Mouse (Mus musculus) MEL (cell line): ENCODE measurements at regions not wholly inside any gene's neighbourhood (a gene's known extent, or its start where the extent isn't known, plus 50 kb on each side); places are given as distances from the start of the nearest gene placed in this dataset.

Experiments used
- DNase-seq: peaks from one replicate; pipeline ENCODE4 v3.0.0; 2011; ENCODE audit warnings: low read depth, low spot score
- H3K27ac ChIP-seq: 2 replicates; pipeline ENCODE4 v1.5.1; 2012; ENCODE audit warnings: low read depth, mild to moderate bottlenecking, control low read depth, low read length, moderate library complexity; ENCODE audit not compliant: control insufficient read depth
- H3K27me3 ChIP-seq, 2 experiments: fragments of 150-350 bp in 1 of 2; sonication (generic) in 1 of 2; 2 replicates each; pipeline ENCODE4 v1.6.1; 2012; ENCODE audit warnings: low read length in 2 of 2, mild to moderate bottlenecking in 2 of 2, improper control_type of control experiment in 1 of 2, moderate library complexity in 1 of 2; ENCODE audit not compliant: insufficient read depth in 2 of 2, control insufficient read depth in 1 of 2
- H3K36me3 ChIP-seq, 2 experiments: 2 replicates each; pipeline ENCODE4 v1.6.1; 2012 to 2014; ENCODE audit warnings: low read length in 2 of 2, improper control_type of control experiment in 1 of 2, inconsistent platforms in 1 of 2, mild to moderate bottlenecking in 1 of 2; ENCODE audit not compliant: insufficient read depth in 2 of 2, control insufficient read depth in 1 of 2
- H3K4me1 ChIP-seq, 2 experiments: fragments of 150-350 bp in 1 of 2; sonication (generic) in 1 of 2; 2 replicates each; pipeline ENCODE4 v1.6.1; 2012; ENCODE audit warnings: low read length in 2 of 2, improper control_type of control experiment in 1 of 2, mild to moderate bottlenecking in 1 of 2; ENCODE audit not compliant: insufficient read depth in 2 of 2, control insufficient read depth in 1 of 2
- H3K4me3 ChIP-seq, 2 experiments: fragments of 150-350 bp in 1 of 2; sonication (generic) in 1 of 2; 2 replicates each; pipeline ENCODE4 v1.5.1; 2012; ENCODE audit warnings: low read depth in 2 of 2, low read length in 2 of 2, mild to moderate bottlenecking in 2 of 2, moderate library complexity in 2 of 2, control low read depth in 1 of 2, improper control_type of control experiment in 1 of 2; ENCODE audit not compliant: control insufficient read depth in 1 of 2, insufficient read depth in 1 of 2
- H3K79me2 ChIP-seq: 2 replicates; pipeline ENCODE4 v1.6.1; 2012; ENCODE audit warnings: mild to moderate bottlenecking, low read length, moderate library complexity; ENCODE audit not compliant: control insufficient read depth, poor library complexity, insufficient read depth
- H3K9ac ChIP-seq: 2 replicates; pipeline ENCODE4 v1.6.1; 2012; ENCODE audit warnings: low read depth, mild to moderate bottlenecking, control low read depth, low read length, moderate library complexity; ENCODE audit not compliant: control insufficient read depth, poor library complexity, severe bottlenecking
- H3K9me3 ChIP-seq: fragments of 150-350 bp; sonication (generic); replicated peaks from 2 replicates; pipeline ENCODE4 v1.6.1; 2012; ENCODE audit warnings: mild to moderate bottlenecking, low read length, improper control_type of control experiment, moderate library complexity; ENCODE audit not compliant: insufficient read depth
- CTCF ChIP-seq, 3 experiments: IDR thresholded peaks in 2 of 3; conservative IDR thresholded peaks in 1 of 3; 2 replicates each; pipeline ENCODE4 v1.5.1; 2011 to 2012; ENCODE audit warnings: low read length in 3 of 3, low read depth in 2 of 3, mild to moderate bottlenecking in 2 of 3, improper control_type of control experiment in 1 of 3, inconsistent platforms in 1 of 3, mixed read lengths in 1 of 3, moderate library complexity in 1 of 3; ENCODE audit not compliant: control insufficient read depth in 1 of 3, insufficient read depth in 1 of 3, poor library complexity in 1 of 3, severe bottlenecking in 1 of 3
- ELF1 ChIP-seq: IDR thresholded peaks from 2 replicates; pipeline ENCODE4 v1.6.1; 2014; ENCODE audit warnings: low read depth, mild to moderate bottlenecking, inconsistent platforms, low read length, improper control_type of control experiment, moderate library complexity
- EP300 ChIP-seq, 2 experiments: IDR thresholded peaks; 2 replicates each; pipeline ENCODE4 v1.6.1; 2011; ENCODE audit warnings: improper control_type of control experiment in 2 of 2, low read length in 2 of 2, low read depth in 1 of 2, mild to moderate bottlenecking in 1 of 2
- ETS1 ChIP-seq: IDR thresholded peaks from 2 replicates; pipeline ENCODE4 v1.6.1; 2012; ENCODE audit warnings: low read depth, mild to moderate bottlenecking, inconsistent platforms, low read length, improper control_type of control experiment, moderate library complexity
- GATA1 ChIP-seq: IDR thresholded peaks from 2 replicates; pipeline ENCODE4 v1.6.1; 2011; ENCODE audit warnings: low read depth, low read length, improper control_type of control experiment
- HCFC1 ChIP-seq: IDR thresholded peaks from 2 replicates; pipeline ENCODE4 v1.6.1; 2012; ENCODE audit warnings: low read depth, mild to moderate bottlenecking, inconsistent platforms, low read length, improper control_type of control experiment, moderate library complexity
- POLR2A ChIP-seq, 2 experiments: IDR thresholded peaks; 2 replicates each; pipeline ENCODE4 v1.6.1; 2011 to 2012; ENCODE audit warnings: low read length in 2 of 2, mild to moderate bottlenecking in 2 of 2, control low read depth in 1 of 2, improper control_type of control experiment in 1 of 2, low read depth in 1 of 2, moderate library complexity in 1 of 2; ENCODE audit not compliant: control insufficient read depth in 1 of 2, insufficient read depth in 1 of 2, poor library complexity in 1 of 2
- POLR2AphosphoS2 ChIP-seq: IDR thresholded peaks from 2 replicates; pipeline ENCODE4 v1.6.1; 2011; ENCODE audit warnings: low read length, improper control_type of control experiment
- RAD21 ChIP-seq: IDR thresholded peaks from 2 replicates; pipeline ENCODE4 v1.6.1; 2011; ENCODE audit warnings: mild to moderate bottlenecking, low read depth, low read length, improper control_type of control experiment
- SMC3 ChIP-seq: IDR thresholded peaks from 2 replicates; pipeline ENCODE4 v1.6.1; 2011; ENCODE audit warnings: low read depth, low read length, improper control_type of control experiment
- TAL1 ChIP-seq: IDR thresholded peaks from 2 replicates; pipeline ENCODE4 v1.6.1; 2012; ENCODE audit warnings: mild to moderate bottlenecking, inconsistent platforms, low read length, moderate library complexity, mixed read lengths
- TBP ChIP-seq: IDR thresholded peaks from 2 replicates; pipeline ENCODE4 v1.8.0; 2011; ENCODE audit warnings: low read depth, low read length, improper control_type of control experiment
- TCF12 ChIP-seq: IDR thresholded peaks from 2 replicates; pipeline ENCODE4 v1.6.1; 2014; ENCODE audit warnings: low read depth, mild to moderate bottlenecking, inconsistent platforms, low read length, improper control_type of control experiment, moderate library complexity
- USF2 ChIP-seq, 2 experiments: IDR thresholded peaks; 2 replicates each; pipeline ENCODE4 v1.6.1; 2011 to 2012; ENCODE audit warnings: improper control_type of control experiment in 2 of 2, low read length in 2 of 2, borderline replicate concordance in 1 of 2, inconsistent platforms in 1 of 2, low read depth in 1 of 2, mild to moderate bottlenecking in 1 of 2; ENCODE audit not compliant: insufficient read depth in 1 of 2
- ZC3H11A ChIP-seq: IDR thresholded peaks from 2 replicates; pipeline ENCODE4 v1.6.1; 2012; ENCODE audit warnings: low read depth, mild to moderate bottlenecking, inconsistent platforms, low read length, improper control_type of control experiment

- peaks cover 8% of the 10 kb centered on the region in 2 experiments for H3K27me3 ChIP-seq
- TF ChIP-seq TAL1 (no peak), USF2 (IDR thresholded peaks at IDR 0.05; ENCODE audit: borderline replicate concordance in 1 of 2, insufficient read depth in 1 of 2, low read depth in 1 of 2, low read length in 2 of 2) (no peak), POLR2A (IDR thresholded peaks at IDR 0.05; ENCODE audit: control insufficient read depth in 1 of 2, insufficient read depth in 1 of 2, low read depth in 1 of 2, low read length in 2 of 2, poor library complexity in 1 of 2) (no peak), ETS1 (no peak), TBP (no peak), TCF12 (no peak), HCFC1 (no peak), POLR2AphosphoS2 (no peak)
- H3K27ac ChIP-seq = no peak overlapping the region
- no peak for DNase-seq
- no peaks in the 10 kb centered on the region for H3K9me3 ChIP-seq
- H3K36me3 ChIP-seq = no peaks in the 10 kb centered on the region
- H3K4me1 ChIP-seq = no peaks in the 10 kb centered on the region
- no peak overlapping the region for H3K4me3 ChIP-seq
- H3K79me2 ChIP-seq = no peaks in the 10 kb centered on the region
- no peak overlapping the region for H3K9ac ChIP-seq
Measured at GRCm38 (mm10) chr14:54002083-54002482, 251.8 kb downstream of the Dad1 start.

- H3K9ac ChIP-seq = no peak overlapping the region
- peak; percentile 33 for DNase-seq
- H3K79me2 ChIP-seq = no peaks in the 10 kb centered on the region
- H3K4me3 ChIP-seq = no peak overlapping the region
- no peaks in the 10 kb centered on the region for H3K4me1 ChIP-seq
- peak; percentile 35 for TF ChIP-seq SMC3
- no peak for TF ChIP-seq ZC3H11A
- peak; percentile 45 for TF ChIP-seq RAD21
- peak in 2 of 3 experiments; percentile 19 to 40; a peak in 3 of 6 replicates for TF ChIP-seq CTCF (IDR thresholded peaks at IDR 0.05 in 2 of 3, conservative IDR thresholded peaks at IDR 0.05 in 1 of 3; ENCODE audit: control insufficient read depth in 1 of 3, insufficient read depth in 1 of 3, low read depth in 2 of 3, low read length in 3 of 3, poor library complexity in 1 of 3, severe bottlenecking in 1 of 3)
- H3K27ac ChIP-seq = no peak overlapping the region
- no peaks in the 10 kb centered on the region for H3K9me3 ChIP-seq
- H3K36me3 ChIP-seq = no peaks in the 10 kb centered on the region
- peaks cover 2 to 4% of the 10 kb centered on the region in 2 experiments for H3K27me3 ChIP-seq
Measured at GRCm38 (mm10) chr14:54000527-54000926, 253.4 kb downstream of the Dad1 start.

GRCm38 (mm10) chr14:53993427-53993826 lies 260.5 kb downstream of the Dad1 start:
- peaks cover 0 to 2% of the 10 kb centered on the region in 2 experiments; a peak in 1 of 4 replicates for H3K4me1 ChIP-seq
- H3K4me3 ChIP-seq = no peak overlapping the region
- H3K36me3 ChIP-seq = no peaks in the 10 kb centered on the region
- H3K9me3 ChIP-seq = no peaks in the 10 kb centered on the region
- TF ChIP-seq ELF1 = no peak
- TF ChIP-seq TCF12 = 0 out of 2 replicates have a peak, but pooled peaks have one; percentile 19
- TF ChIP-seq GATA1 = 0 out of 2 replicates have a peak, but pooled peaks have one; percentile 6
- TF ChIP-seq EP300 (IDR thresholded peaks at IDR 0.05; ENCODE audit: low read depth in 1 of 2, low read length in 2 of 2) = peak in 1 of 2 experiments; percentile 22; a peak in 1 of 4 replicates
- no peak overlapping the region for H3K9ac ChIP-seq
- no peak overlapping the region for H3K27ac ChIP-seq
- H3K79me2 ChIP-seq = no peaks in the 10 kb centered on the region
- peak; percentile 45 for DNase-seq
- peaks cover 5 to 9% of the 10 kb centered on the region in 2 experiments for H3K27me3 ChIP-seq
